Mouse (Mus musculus): ENCODE measurements around the gene Sac3d1. TPM values are rescaled to one million over a fixed set of nuclear protein-coding genes. Genes with fewer than 3 reads are reported as not detected.
"Not testable (repeated sequence)": the region's sequence is repeated elsewhere in the genome, so short reads cannot be mapped to it uniquely, and the experiment has no call there.

Sac3d1 gene
- polyA plus RNA-seq, 1 experiment from 2014 or later: 36.4 TPM

DNA sequence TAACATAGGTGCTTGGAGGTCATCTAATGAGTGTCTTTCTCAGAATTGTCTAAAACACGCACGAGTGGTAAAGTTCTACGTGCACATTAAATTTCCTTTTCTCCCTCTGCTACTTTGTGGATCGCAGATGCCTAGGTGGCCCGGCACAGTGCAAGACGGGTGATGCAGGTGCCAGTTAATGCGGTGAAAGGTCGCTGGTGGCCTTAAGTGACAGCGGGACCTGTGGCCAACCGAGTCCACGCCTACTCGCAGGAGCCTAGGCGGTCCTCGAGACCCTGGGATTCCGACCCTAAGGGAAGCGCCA lies 21.9 kb upstream of the Sac3d1 start:
- Histone ChIP-seq H3K27ac (ENCODE audit: low read length) (peak overlapping the region; percentile 98), H3K9me3 (ENCODE audit: control insufficient read depth, low read length) (peaks cover 2% of the 10 kb centered on the region; the same call in 1 of the 2 replicates), H3K27me3 (ENCODE audit: control insufficient read depth, insufficient read depth, low read depth, low read length) (no peaks in the 10 kb centered on the region), H3K4me1 (replicated peaks; ENCODE audit: control insufficient read depth, insufficient read depth, low read length) (peaks cover 12% of the 10 kb centered on the region), H3K9ac (ENCODE audit: low read length) (peak overlapping the region; percentile 91), H3K4me3 (ENCODE audit: low read length) (peak overlapping the region; percentile 80), H3K36me3 (ENCODE audit: control insufficient read depth, insufficient read depth, low read length) (peaks cover 6% of the 10 kb centered on the region; the same call in 1 of the 2 replicates), H3K4me2 (ENCODE audit: low read depth, low read length) (peak overlapping the region; percentile 91)
- ATAC-seq (ENCODE audit: low read depth): no peak
- 2% methylated on average over 16 of the region's 16 CpGs for WGBS

- H3K27me3 ChIP-seq (ENCODE audit: control insufficient read depth, insufficient read depth, low read depth, low read length): no peaks in the 10 kb centered on the region
- H3K4me2 ChIP-seq (ENCODE audit: low read depth, low read length): peak overlapping the region; percentile 91
- WGBS: 91% methylated on average over 6 of the region's 6 CpGs
- H3K4me3 ChIP-seq (ENCODE audit: low read length): peak overlapping the region; percentile 80
- peaks cover 12% of the 10 kb centered on the region for H3K4me1 ChIP-seq (replicated peaks; ENCODE audit: control insufficient read depth, insufficient read depth, low read length)
- peaks cover 2% of the 10 kb centered on the region; the same call in 1 of the 2 replicates for H3K9me3 ChIP-seq (ENCODE audit: control insufficient read depth, low read length)
- no peak overlapping the region for H3K27ac ChIP-seq (ENCODE audit: low read length)
- ATAC-seq (ENCODE audit: low read depth): no peak
- H3K36me3 ChIP-seq (ENCODE audit: control insufficient read depth, insufficient read depth, low read length): peaks cover 9% of the 10 kb centered on the region; the same call in 1 of the 2 replicates
- H3K9ac ChIP-seq (ENCODE audit: low read length): peak overlapping the region; percentile 91
These were observed 21.3 kb upstream of the Sac3d1 start for GRCm38 (mm10) chr19:6139701-6140100.

DNA sequence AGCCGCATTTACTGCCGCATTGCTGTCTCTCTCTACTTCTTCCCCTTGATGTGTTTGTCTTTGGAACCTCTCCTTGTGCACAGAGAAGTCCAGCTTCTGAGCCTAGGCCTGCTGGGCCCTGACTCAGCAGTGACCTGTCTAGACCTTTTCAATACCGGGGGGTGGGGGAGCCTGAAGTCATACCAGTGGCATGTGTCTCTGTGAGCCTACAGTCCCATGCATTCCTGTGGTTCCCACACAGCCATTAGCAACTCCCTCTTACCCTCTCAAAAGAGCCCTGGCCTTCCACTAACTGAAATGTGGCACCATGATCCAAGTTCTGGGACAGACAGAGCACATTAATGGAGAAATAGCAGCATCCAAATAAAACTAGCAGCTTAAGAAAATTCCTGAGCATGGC lies 17.9 kb upstream of the Sac3d1 start:
- Histone ChIP-seq H3K4me2 (ENCODE audit: low read depth, low read length) (no peak overlapping the region), H3K9ac (ENCODE audit: low read length) (no peak overlapping the region), H3K27ac (ENCODE audit: low read length) (no peak overlapping the region), H3K27me3 (ENCODE audit: control insufficient read depth, insufficient read depth, low read depth, low read length) (no peaks in the 10 kb centered on the region), H3K4me3 (ENCODE audit: low read length) (no peak overlapping the region), H3K36me3 (ENCODE audit: control insufficient read depth, insufficient read depth, low read length) (peaks cover 9% of the 10 kb centered on the region; the same call in 1 of the 2 replicates), H3K4me1 (replicated peaks; ENCODE audit: control insufficient read depth, insufficient read depth, low read length) (peaks cover 6% of the 10 kb centered on the region; the same call in 1 of the 2 replicates), H3K9me3 (ENCODE audit: control insufficient read depth, low read length) (no peaks in the 10 kb centered on the region)
- WGBS: 80% methylated on average over 3 of the region's 3 CpGs
- no peak for ATAC-seq (ENCODE audit: low read depth)

- not testable (repeated sequence) for H3K4me1 ChIP-seq (replicated peaks; ENCODE audit: control insufficient read depth, insufficient read depth, low read length)
- 40% methylated on average over 1 of the region's 1 CpGs for WGBS
These were observed 14.7 kb upstream of the Sac3d1 start for GRCm38 (mm10) chr19:6133197-6133596.

DNA sequence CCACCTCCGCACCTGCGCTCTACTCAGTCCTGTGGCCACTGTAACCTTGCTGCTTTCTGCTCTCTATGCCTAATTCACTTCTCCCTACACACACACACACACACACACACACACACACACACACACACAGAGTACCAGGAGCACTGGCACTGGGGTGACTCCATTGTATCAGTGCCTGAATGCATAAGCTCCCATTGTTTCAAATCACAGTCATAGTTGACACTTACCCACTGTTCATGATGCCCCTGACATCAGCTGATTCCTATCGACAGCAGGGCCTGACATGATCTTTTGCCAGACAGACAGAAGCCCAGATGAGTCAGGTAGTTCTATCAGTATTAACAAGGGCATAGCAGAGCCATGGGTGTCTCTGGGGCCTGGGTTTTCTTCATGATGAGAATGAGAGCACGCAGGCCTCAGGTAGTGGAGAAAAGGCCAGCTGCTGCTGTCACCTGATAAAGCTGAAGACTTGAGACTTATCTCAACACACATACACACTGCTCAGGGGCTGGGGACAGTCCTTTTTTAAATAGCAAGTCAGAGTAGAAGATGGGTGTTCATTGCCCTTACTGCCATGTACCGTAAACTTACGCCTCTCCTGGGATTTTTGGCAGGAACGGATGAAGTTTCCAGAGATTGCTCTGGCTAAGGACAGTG lies 13.8 kb upstream of the Sac3d1 start:
- WGBS: 78% methylated on average over 7 of the region's 7 CpGs
- no peak for ATAC-seq (ENCODE audit: low read depth)
- Histone ChIP-seq H3K4me2 (ENCODE audit: low read depth, low read length) (no peak overlapping the region), H3K27ac (ENCODE audit: low read length) (peak overlapping the region; percentile 23; the same call in 1 of the 2 replicates), H3K4me3 (ENCODE audit: low read length) (no peak overlapping the region), H3K9ac (ENCODE audit: low read length) (no peak overlapping the region), H3K4me1 (replicated peaks; ENCODE audit: control insufficient read depth, insufficient read depth, low read length) (peaks cover 4% of the 10 kb centered on the region; the same call in 1 of the 2 replicates), H3K36me3 (ENCODE audit: control insufficient read depth, insufficient read depth, low read length) (peaks cover 7% of the 10 kb centered on the region; the same call in 1 of the 2 replicates), H3K9me3 (ENCODE audit: control insufficient read depth, low read length) (no peaks in the 10 kb centered on the region), H3K27me3 (ENCODE audit: control insufficient read depth, insufficient read depth, low read depth, low read length) (no peaks in the 10 kb centered on the region)

More at GRCm38 (mm10) chr19:6133197-6133596, 14.7 kb upstream of the Sac3d1 start:
- not testable (repeated sequence) for H3K4me3 ChIP-seq (ENCODE audit: low read length); H3K4me2 ChIP-seq (ENCODE audit: low read depth, low read length); H3K27me3 ChIP-seq (ENCODE audit: control insufficient read depth, insufficient read depth, low read depth, low read length); H3K36me3 ChIP-seq (ENCODE audit: control insufficient read depth, insufficient read depth, low read length); H3K27ac ChIP-seq (ENCODE audit: low read length); H3K9me3 ChIP-seq (ENCODE audit: control insufficient read depth, low read length); ATAC-seq (ENCODE audit: low read depth); H3K9ac ChIP-seq (ENCODE audit: low read length)

DNA sequence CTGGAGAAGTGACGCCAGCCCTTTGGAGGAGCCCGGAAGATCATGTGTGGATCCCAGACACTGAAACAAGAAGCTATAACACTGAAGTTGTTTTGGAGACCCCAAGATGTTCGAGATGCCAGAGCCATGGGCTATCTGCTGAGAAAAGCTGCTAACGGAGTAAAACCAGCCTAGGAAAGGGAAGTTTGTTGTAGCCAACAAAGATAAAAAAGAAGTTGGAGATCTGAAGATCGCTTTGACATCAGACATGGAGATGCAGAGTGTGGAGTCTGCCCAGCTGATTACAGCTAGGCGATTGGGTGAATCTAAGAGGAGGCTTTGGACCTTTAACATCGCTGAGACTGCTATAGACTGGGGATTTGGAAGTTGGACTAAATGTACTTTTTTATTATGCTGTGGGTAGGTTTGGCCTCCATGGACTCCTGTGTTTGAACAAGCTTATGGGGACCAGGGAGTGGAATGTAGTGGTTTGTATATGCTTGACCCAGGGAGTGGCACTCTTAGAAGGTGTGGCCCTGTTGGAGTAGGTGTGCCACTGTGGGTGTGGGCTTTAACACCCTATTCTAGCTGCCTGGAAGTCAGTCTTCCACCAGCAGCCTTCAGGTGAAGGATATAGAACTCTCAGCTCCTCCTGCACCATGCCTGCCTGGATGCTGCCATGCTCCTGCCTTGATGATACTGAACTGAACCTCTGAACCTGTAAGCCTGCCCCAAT lies 12.1 kb upstream of the Sac3d1 start:
- not testable (repeated sequence) for H3K9me3 ChIP-seq (ENCODE audit: control insufficient read depth, low read length); H3K27ac ChIP-seq (ENCODE audit: low read length); H3K27me3 ChIP-seq (ENCODE audit: control insufficient read depth, insufficient read depth, low read depth, low read length); H3K36me3 ChIP-seq (ENCODE audit: control insufficient read depth, insufficient read depth, low read length); H3K4me1 ChIP-seq (replicated peaks; ENCODE audit: control insufficient read depth, insufficient read depth, low read length); H3K4me2 ChIP-seq (ENCODE audit: low read depth, low read length); H3K4me3 ChIP-seq (ENCODE audit: low read length); H3K9ac ChIP-seq (ENCODE audit: low read length)
- 0 out of 2 replicates have a peak, but pooled peaks have one; percentile 6 for ATAC-seq (ENCODE audit: low read depth)
- WGBS: 69% methylated on average over 7 of the region's 7 CpGs

- H3K4me2 ChIP-seq (ENCODE audit: low read depth, low read length): peak within 1 kb of the TSS; percentile 67
- H3K4me1 ChIP-seq (replicated peaks; ENCODE audit: control insufficient read depth, insufficient read depth, low read length): peaks cover 4% of the 10 kb centered on the region
- H3K4me3 ChIP-seq (ENCODE audit: low read length): peak within 1 kb of the TSS; percentile 68
- under 1% methylated on average over 32 of the region's 32 CpGs for WGBS
- H3K9me3 ChIP-seq (ENCODE audit: control insufficient read depth, low read length): no peaks in the 10 kb centered on the region
- ATAC-seq (ENCODE audit: low read depth): peak; percentile 96
- H3K36me3 ChIP-seq (ENCODE audit: control insufficient read depth, insufficient read depth, low read length): no peaks in the 10 kb centered on the region
- H3K27me3 ChIP-seq (ENCODE audit: control insufficient read depth, insufficient read depth, low read depth, low read length): no peaks in the 10 kb centered on the region
- H3K9ac ChIP-seq (ENCODE audit: low read length): peak within 1 kb of the TSS; percentile 77
- H3K27ac ChIP-seq (ENCODE audit: low read length): peak within 1 kb of the TSS; percentile 93
These were observed 9.4 kb upstream of the Sac3d1 start, which contains the start of gene Snx15 for GRCm38 (mm10) chr19:6127760-6128341. Gene Snx15 (minus strand): TSS chr19:6128304.

- peaks cover 4% of the 10 kb centered on the region for H3K4me1 ChIP-seq (replicated peaks; ENCODE audit: control insufficient read depth, insufficient read depth, low read length)
- H3K4me3 ChIP-seq (ENCODE audit: low read length): peak overlapping the region; percentile 68
- no peaks in the 10 kb centered on the region for H3K27me3 ChIP-seq (ENCODE audit: control insufficient read depth, insufficient read depth, low read depth, low read length)
- 61% methylated on average over 10 of the region's 10 CpGs for whole genome bisulfite sequencing
- peak overlapping the region; percentile 77 for H3K9ac ChIP-seq (ENCODE audit: low read length)
- peak overlapping the region; percentile 93 for H3K27ac ChIP-seq (ENCODE audit: low read length)
- no peaks in the 10 kb centered on the region for H3K36me3 ChIP-seq (ENCODE audit: control insufficient read depth, insufficient read depth, low read length)
- H3K4me2 ChIP-seq (ENCODE audit: low read depth, low read length): peak overlapping the region; percentile 67
- no peaks in the 10 kb centered on the region for H3K9me3 ChIP-seq (ENCODE audit: control insufficient read depth, low read length)
- no peak for ATAC-seq (ENCODE audit: low read depth)
These were observed 8.5 kb upstream of the Sac3d1 start for GRCm38 (mm10) chr19:6126789-6127580.

Data from lung, embryonic 16.5 days (tissue).